Comparison of ENCODE assay signal across 9 mouse cellular contexts in the genomic region with DNA sequence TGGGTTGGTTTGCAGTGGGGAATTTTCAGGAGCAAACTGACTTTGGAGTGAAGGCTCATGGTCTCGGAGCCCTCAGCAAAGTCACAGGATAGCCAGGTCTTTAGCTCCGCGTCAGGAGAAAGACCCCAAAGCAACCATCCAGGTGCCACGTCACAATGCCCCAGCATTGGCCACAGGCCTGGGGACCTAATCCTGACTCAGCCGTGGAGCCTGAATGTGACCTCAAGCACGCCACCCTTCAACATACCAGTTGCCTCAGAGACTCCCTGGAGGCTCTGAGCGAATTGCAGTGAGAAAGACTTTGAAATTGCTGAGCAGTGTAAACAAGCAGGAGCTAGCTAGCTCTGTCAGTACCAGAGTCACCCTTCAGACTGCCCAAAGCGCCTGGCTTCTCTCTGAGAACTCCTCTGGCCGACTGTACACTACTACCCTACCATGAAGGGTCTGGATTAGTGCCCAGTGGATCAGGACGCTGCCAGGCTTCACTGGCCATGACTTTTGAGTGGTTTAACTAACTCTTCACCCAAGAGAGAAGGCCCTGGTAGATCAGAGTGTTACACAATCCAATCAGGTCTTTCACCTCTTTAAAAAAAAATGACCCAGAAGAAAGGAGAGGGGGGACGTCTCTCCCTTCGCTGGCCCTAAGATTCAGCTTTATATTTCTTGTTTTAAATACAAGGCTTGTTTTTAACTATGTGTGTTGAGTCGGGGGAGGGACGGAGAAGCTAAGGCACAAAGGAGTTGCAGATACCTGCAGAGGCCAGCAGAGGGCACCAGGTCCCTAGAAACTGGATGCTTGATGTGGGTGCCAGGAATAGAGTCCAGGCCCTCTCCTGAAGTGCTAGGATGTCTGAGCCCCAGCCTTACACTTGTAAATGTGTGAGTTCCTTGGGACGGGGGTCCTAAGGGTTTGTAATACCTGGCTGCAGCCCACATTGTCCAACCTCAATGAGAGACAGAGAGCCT. TPM values are rescaled to one million over a fixed set of nuclear protein-coding genes. Genes with fewer than 3 reads are reported as not detected.
A peak's percentile ranks its signal among the peaks of the same experiment; 100 is the strongest.
DNase-seq lines count a peak whose midpoint lies in the region; ATAC-seq lines count a peak whose summit lies in the region.
"Had no signal": no experiment of that assay in that cellular context is flagged by ENCODE, and none has a peak within 500 bp of the region (broad histone marks: within the 10 kb centered on the region; RNA-seq: fewer than 3 reads in every experiment).

No protein-coding gene starts in this region.

- H3K4me2 ChIP-seq in heart, embryonic 12.5 days = no peak overlapping the region

- DNase-seq in heart, adult 9 months (ENCODE audit: low spot score in 2 of 2) = peak; percentile 30 to 36
- peak; percentile 52 for DNase-seq in CD4-positive helper T cell, adult 2 months (ENCODE audit: low read depth, low spot score)
- DNase-seq in adrenal gland, postnatal 14 days = peak; percentile 82
- DNase-seq in kidney, postnatal 36 days = peak; percentile 74 to 87
- DNase-seq in thymus, postnatal 36 days = peak; percentile 59 to 63

- H3K27ac ChIP-seq in heart, embryonic 12.5 days (ENCODE audit: poor library complexity, severe bottlenecking) = no peak overlapping the region

- peaks cover 3% of the 10 kb centered on the region for H3K27me3 ChIP-seq in heart, embryonic 12.5 days (replicated peaks)

- H3K9me3 ChIP-seq in heart, embryonic 12.5 days (replicated peaks) = peaks cover 3% of the 10 kb centered on the region; the same call in 1 of the 2 replicates
- H3K9me3 ChIP-seq: megakaryocyte, embryonic 14.5 days had no signal

- H3K4me1 ChIP-seq in heart, embryonic 12.5 days (replicated peaks) = no peaks in the 10 kb centered on the region

- ATAC-seq in heart, embryonic 12.5 days (ENCODE audit: insufficient number of reproducible peaks, low FRiP score) = no peak
- ATAC-seq in erythroblast, adult 5-6 weeks (replicated peaks; ENCODE audit: low FRiP score, poor library complexity, severe bottlenecking) = peak; percentile 66; the same call in 1 of the 2 replicates
- ATAC-seq in monocyte, adult 5-6 weeks (replicated peaks; ENCODE audit: insufficient number of reproducible peaks, low FRiP score, low TSS enrichment, poor library complexity, severe bottlenecking) = peak; percentile 71; the same call in 1 of the 2 replicates

- WGBS in heart, embryonic 12.5 days = 48% methylated on average over 15 of the region's 15 CpGs

- no peak overlapping the region for H3K9ac ChIP-seq in heart, embryonic 12.5 days

- no peaks in the 10 kb centered on the region for H3K36me3 ChIP-seq in heart, embryonic 12.5 days

- H3K4me3 ChIP-seq in heart, embryonic 12.5 days = no peak overlapping the region
- H3K4me3 ChIP-seq: megakaryocyte, embryonic 14.5 days had no signal

RNA-seq across cellular contexts. Expression of a gene that starts 21.8 kb away (rescaled TPM):
- 4.0 and 4.2 TPM in 2 replicates for polyA plus RNA-seq in heart, embryonic 12.5 days (2016; fragmentation: Nextera tagmentation; extraction: Ambion mirVana)
- total RNA-seq in adrenal gland, postnatal 14 days (2021) = 15.5 and 15.8 TPM in 2 replicates
- 33.9 and 40.3 TPM in 2 replicates for total RNA-seq in erythroblast, adult 5-6 weeks (2015; ENCODE audit: low replicate concordance)
- 64.3 and 130 TPM in 2 replicates for total RNA-seq in erythroblast, adult 5-6 weeks (2017; ENCODE audit: low replicate concordance)
- total RNA-seq in monocyte, adult 5-6 weeks (2017) = 16.7 to 50.4 TPM (median 25.1 TPM) in 3 replicates

RNA-seq across cellular contexts. Expression of a gene that starts 22.0 kb away (rescaled TPM):
- 0.31 and 0.47 TPM in 2 replicates for polyA plus RNA-seq in heart, embryonic 12.5 days (2016; fragmentation: Nextera tagmentation; extraction: Ambion mirVana)
- 0.19 and 1.1 TPM in 2 replicates for total RNA-seq in adrenal gland, postnatal 14 days (2021)
- total RNA-seq in erythroblast, adult 5-6 weeks (2015; ENCODE audit: low replicate concordance) = not detected in 2 replicates
- total RNA-seq in erythroblast, adult 5-6 weeks (2017; ENCODE audit: low replicate concordance) = not detected in 2 replicates
- total RNA-seq in monocyte, adult 5-6 weeks (2017) = not detected in 3 replicates

RNA-seq across cellular contexts. Expression of a gene that starts 56.8 kb away (rescaled TPM):
- polyA plus RNA-seq in heart, embryonic 12.5 days (2016; fragmentation: Nextera tagmentation; extraction: Ambion mirVana) = 6.0 and 6.8 TPM in 2 replicates
- 0.23 and 0.37 TPM in 2 replicates for total RNA-seq in adrenal gland, postnatal 14 days (2021)
- total RNA-seq in erythroblast, adult 5-6 weeks (2015; ENCODE audit: low replicate concordance) = not detected in 2 replicates
- total RNA-seq in erythroblast, adult 5-6 weeks (2017; ENCODE audit: low replicate concordance) = not detected in 2 replicates
- 0.38 TPM in 1 of 3 replicates, not detected in the others for total RNA-seq in monocyte, adult 5-6 weeks (2017)
